8 mouse cellular contexts compared by ENCODE assay signal in genomic region chr19:10895016-10895528, GRCm38 (mm10). TPM values are rescaled to one million over a fixed set of nuclear protein-coding genes. Genes with fewer than 3 reads are reported as not detected.
A peak's percentile ranks its signal among the peaks of the same experiment; 100 is the strongest.
DNase-seq lines count a peak whose midpoint lies in the region; ATAC-seq and TF ChIP-seq lines count a peak whose summit lies in the region.

TSS of gene Prpf19 (plus strand) at chr19:10895231.

- H3K27ac ChIP-seq in ES-Bruce4 (ENCODE audit: insufficient read depth, low read length), result no peak within 1 kb of the TSS
- peak within 1 kb of the TSS; percentile 89 for H3K27ac ChIP-seq in forebrain, embryonic 14.5 days (ENCODE audit: low read depth, low read length)
- peak within 1 kb of the TSS; percentile 90 for H3K27ac ChIP-seq in neural tube, embryonic 15.5 days (replicated peaks)

- no peaks in the 10 kb centered on the region for H3K9me3 ChIP-seq in ES-Bruce4 (replicated peaks; ENCODE audit: control insufficient read depth, insufficient read depth, low read length, poor library complexity, severe bottlenecking)
- H3K9me3 ChIP-seq in forebrain, embryonic 14.5 days (replicated peaks; ENCODE audit: control insufficient read depth, low read length), result no peaks in the 10 kb centered on the region
- H3K9me3 ChIP-seq in neural tube, embryonic 15.5 days (replicated peaks), result no peaks in the 10 kb centered on the region

- peak within 1 kb of the TSS; percentile 96 for H3K4me3 ChIP-seq in ES-Bruce4 (ENCODE audit: low read depth, low read length)
- H3K4me3 ChIP-seq in forebrain, embryonic 14.5 days (ENCODE audit: low read depth, low read length), result peak within 1 kb of the TSS; percentile 89
- peak within 1 kb of the TSS; percentile 85 for H3K4me3 ChIP-seq in neural tube, embryonic 15.5 days (replicated peaks)

- peaks cover 27% of the 10 kb centered on the region for H3K36me3 ChIP-seq in ES-Bruce4 (ENCODE audit: control insufficient read depth, insufficient read depth, low read length, poor library complexity, severe bottlenecking)
- H3K36me3 ChIP-seq in forebrain, embryonic 14.5 days (ENCODE audit: control insufficient read depth, insufficient read depth, low read length), result peaks cover 22% of the 10 kb centered on the region
- peaks cover 26% of the 10 kb centered on the region for H3K36me3 ChIP-seq in neural tube, embryonic 15.5 days

- peak; percentile 94 for ATAC-seq in cerebellum, adult (ENCODE audit: insufficient number of reproducible peaks, low FRiP score, low TSS enrichment)
- ATAC-seq in forebrain, embryonic 14.5 days, result peak; percentile 97
- peak; percentile 96 for ATAC-seq in neural tube, embryonic 15.5 days (ENCODE audit: low FRiP score)

- no peak for TF ChIP-seq EP300 in ES-Bruce4 (IDR thresholded peaks at IDR 0.05; ENCODE audit: insufficient read depth, low read depth, low read length)

- no peaks in the 10 kb centered on the region for H3K4me1 ChIP-seq in ES-Bruce4 (ENCODE audit: control insufficient read depth, insufficient read depth, low read length)
- H3K4me1 ChIP-seq in forebrain, embryonic 14.5 days (ENCODE audit: control insufficient read depth, insufficient read depth, low read length), result peaks cover 11% of the 10 kb centered on the region
- peaks cover 24% of the 10 kb centered on the region for H3K4me1 ChIP-seq in neural tube, embryonic 15.5 days

- intact Hi-C loops in heart, postnatal 14 days (cut with DNase I), result loop anchor here (5.0 kb wide), 1 partner anchor 52 kb away; the partner anchor contains the start of gene Ccdc86

- H3K9ac ChIP-seq in ES-Bruce4 (ENCODE audit: low read depth, poor library complexity, severe bottlenecking), result peak within 1 kb of the TSS; percentile 78
- H3K9ac ChIP-seq in forebrain, embryonic 14.5 days (ENCODE audit: low read length), result peak within 1 kb of the TSS; percentile 87
- peak within 1 kb of the TSS; percentile 90 for H3K9ac ChIP-seq in neural tube, embryonic 15.5 days (replicated peaks)

- under 1% methylated on average over 43 of the region's 43 CpGs for WGBS in forebrain, embryonic 14.5 days
- under 1% methylated on average over 43 of the region's 43 CpGs for WGBS in neural tube, embryonic 15.5 days

- DNase-seq in forebrain, embryonic 14.5 days (ENCODE audit: low spot score), result peak; percentile 99
- peak; percentile 97 to 99 for DNase-seq in heart, postnatal 14 days
- DNase-seq in layer of hippocampus, adult 11-12 months (ENCODE audit: low spot score), result peak; percentile 98
- peak; percentile 97 to 98 for DNase-seq in lung, adult 18-20 months
- DNase-seq in testis, postnatal 14 days (ENCODE audit: low spot score), result peak; percentile 97

- TF ChIP-seq CTCF in ES-Bruce4 (IDR thresholded peaks at IDR 0.05; ENCODE audit: low read depth, low read length), result no peak

- peak; percentile 41 for TF ChIP-seq POLR2A in ES-Bruce4 (IDR thresholded peaks at IDR 0.05; ENCODE audit: insufficient read depth, low read length)

- no peaks in the 10 kb centered on the region for H3K27me3 ChIP-seq in ES-Bruce4 (ENCODE audit: control insufficient read depth, insufficient read depth, low read length, poor library complexity, severe bottlenecking)
- no peaks in the 10 kb centered on the region for H3K27me3 ChIP-seq in forebrain, embryonic 14.5 days (replicated peaks; ENCODE audit: control insufficient read depth, insufficient read depth, low read length)
- no peaks in the 10 kb centered on the region for H3K27me3 ChIP-seq in neural tube, embryonic 15.5 days (replicated peaks)

- peak within 1 kb of the TSS; percentile 64 for H3K4me2 ChIP-seq in forebrain, embryonic 14.5 days (ENCODE audit: low read length)
- peak within 1 kb of the TSS; percentile 85 for H3K4me2 ChIP-seq in neural tube, embryonic 15.5 days

RNA-seq across cellular contexts. Expression of gene Prpf19, which starts in this region (rescaled TPM):
- polyA plus RNA-seq in ES-Bruce4 (2011; ENCODE audit: insufficient read depth, insufficient read length, low read depth, missing spikeins), result 131 and 148 TPM in 2 replicates
- polyA plus RNA-seq in forebrain, embryonic 14.5 days (2014; fragmentation: Nextera tagmentation; extraction: Ambion mirVana), result 44.2 and 45.5 TPM in 2 replicates
- 100 to 1,000 TPM; 184 to 192 TPM for total RNA-seq in heart, postnatal 14 days (2021)
- 41.6 and 42.7 TPM in 2 replicates for polyA plus RNA-seq in neural tube, embryonic 15.5 days (2015; fragmentation: Nextera tagmentation; extraction: Ambion mirVana)
